Mouse (Mus musculus): ENCODE measurements around the gene Zfp365.

- TF ChIP-seq UBTF (IDR thresholded peaks at IDR 0.05; ENCODE audit: low read depth, low read length) (no peak), CTCF (conservative IDR thresholded peaks at IDR 0.05 in 1 of 2, IDR thresholded peaks at IDR 0.05 in 1 of 2; ENCODE audit: low read depth in 2 of 2, low read length in 2 of 2) (no peak), KAT2A (IDR thresholded peaks at IDR 0.05; ENCODE audit: insufficient replicate concordance, low read length) (no peak), BHLHE40 (IDR thresholded peaks at IDR 0.05; ENCODE audit: low read depth, low read length) (no peak), NRF1 (IDR thresholded peaks at IDR 0.05; ENCODE audit: low read depth, low read length) (no peak), MAX (IDR thresholded peaks at IDR 0.05; ENCODE audit: low read length) (no peak), EP300 (IDR thresholded peaks at IDR 0.05; ENCODE audit: low read length) (no peak), TBP (conservative IDR thresholded peaks at IDR 0.05; ENCODE audit: low read depth, low read length) (no peak), POLR2A (IDR thresholded peaks at IDR 0.05; ENCODE audit: low read depth, low read length) (no peak)
These were observed 19.2 kb downstream of the Zfp365 start for GRCm38 (mm10) chr10:67893226-67893625.
